Mouse (Mus musculus) frontal cortex, adult (tissue): ENCODE data around the gene Farp2.

Source experiments
- ATAC-seq: cut with Nextera tagmentation; 2 replicates; pipeline ENCODE4 v1.9.2; 2017; ENCODE audit warnings: mild to moderate bottlenecking, moderate library complexity, mixed read lengths; ENCODE audit not compliant: low TSS enrichment

Farp2 gene

GRCm38 (mm10) chr1:93563224-93563623 is 51.3 kb downstream of the Farp2 start:
- ATAC-seq: no peak

- no peak for ATAC-seq
Observed at GRCm38 (mm10) chr1:93563649-93564048, 51.8 kb downstream of the Farp2 start.

- ATAC-seq: no peak
Observed at GRCm38 (mm10) chr1:93564781-93565180, 52.9 kb downstream of the Farp2 start.

GRCm38 (mm10) chr1:93567013-93567412 is 55.1 kb downstream of the Farp2 start:
- ATAC-seq: peak; percentile 69

- ATAC-seq: no peak
Observed at GRCm38 (mm10) chr1:93567717-93568497, 56.0 kb downstream of the Farp2 start.

- ATAC-seq: peak; percentile 45; the same call in 1 of the 2 replicates
Observed at GRCm38 (mm10) chr1:93577066-93577465, 65.2 kb downstream of the Farp2 start.

GRCm38 (mm10) chr1:93577861-93578260 is 66.0 kb downstream of the Farp2 start:
- peak; percentile 87 for ATAC-seq

- ATAC-seq: no peak
Observed at GRCm38 (mm10) chr1:93581545-93581944, 69.7 kb downstream of the Farp2 start.

- ATAC-seq: no peak
Observed at GRCm38 (mm10) chr1:93588346-93588745, 76.5 kb downstream of the Farp2 start.

GRCm38 (mm10) chr1:93593960-93594359 is 82.1 kb downstream of the Farp2 start:
- no peak for ATAC-seq

- peak; percentile 92 for ATAC-seq
Observed at GRCm38 (mm10) chr1:93595916-93596315, 84.0 kb downstream of the Farp2 start.

GRCm38 (mm10) chr1:93602911-93603310 is 91.0 kb downstream of the Farp2 start:
- no peak for ATAC-seq

- no peak for ATAC-seq
Observed at GRCm38 (mm10) chr1:93603921-93604320, 92.0 kb downstream of the Farp2 start.

GRCm38 (mm10) chr1:93607090-93608083 is 95.5 kb downstream of the Farp2 start:
- ATAC-seq: no peak

GRCm38 (mm10) chr1:93608696-93609245 is 96.9 kb downstream of the Farp2 start:
- no peak for ATAC-seq

- ATAC-seq: no peak; the same call in 1 of the 2 replicates
Observed at GRCm38 (mm10) chr1:93609762-93610161, 97.9 kb downstream of the Farp2 start.

GRCm38 (mm10) chr1:93618059-93618748 is 106.3 kb downstream of the Farp2 start:
- ATAC-seq: no peak

- ATAC-seq: peak; percentile 7; the same call in 1 of the 2 replicates
Observed at GRCm38 (mm10) chr1:93618948-93619347, 107.1 kb downstream of the Farp2 start.

GRCm38 (mm10) chr1:93624502-93624901 is 112.6 kb downstream of the Farp2 start:
- ATAC-seq: no peak

- ATAC-seq: no peak
Observed at GRCm38 (mm10) chr1:93630796-93631195, 118.9 kb downstream of the Farp2 start.

GRCm38 (mm10) chr1:93632723-93633122 is 120.8 kb downstream of the Farp2 start:
- no peak for ATAC-seq
